Mouse (Mus musculus) CH12.LX (cell line): Measurements from ENCODE around the gene Chid1. TPM values are rescaled to one million over a fixed set of nuclear protein-coding genes. Genes with fewer than 3 reads are reported as not detected.

Experiments used
- DNase-seq: peaks from one replicate; pipeline ENCODE4 v3.0.0-alpha.2; 2013; ENCODE audit errors: extremely low read depth
- H3K27ac ChIP-seq: 2 replicates; pipeline ENCODE4 v1.5.1; 2012; ENCODE audit warnings: low read depth, mild to moderate bottlenecking, control low read depth, moderate library complexity; ENCODE audit not compliant: insufficient read depth
- H3K27me3 ChIP-seq: replicated peaks from 2 replicates; pipeline ENCODE3; 2012; ENCODE audit warnings: inconsistent platforms
- H3K36me3 ChIP-seq, 2 experiments: replicated peaks in 1 of 2; 2 replicates each; pipeline versions ENCODE3 to v1.6.1; 2012; ENCODE audit warnings: inconsistent platforms in 1 of 2, low read length in 1 of 2, mild to moderate bottlenecking in 1 of 2, mixed read lengths in 1 of 2, moderate library complexity in 1 of 2; ENCODE audit not compliant: control insufficient read depth in 1 of 2, insufficient read depth in 1 of 2
- H3K4me1 ChIP-seq, 2 experiments: 2 replicates each; pipeline ENCODE4 v1.6.1; 2012; ENCODE audit warnings: inconsistent platforms in 1 of 2, moderate library complexity in 1 of 2; ENCODE audit not compliant: insufficient read depth in 2 of 2, control insufficient read depth in 1 of 2
- H3K4me2 ChIP-seq: 2 replicates; pipeline ENCODE4 v1.6.1; 2012; ENCODE audit warnings: low read depth, mild to moderate bottlenecking, control low read depth; ENCODE audit not compliant: poor library complexity, insufficient read depth, severe bottlenecking
- H3K4me3 ChIP-seq, 3 experiments: fragments of 150-350 bp in 1 of 3; sonication (generic) in 1 of 3; replicated peaks in 1 of 3; 2 replicates each; pipeline versions ENCODE3 to v1.5.1; 2011 to 2012; ENCODE audit warnings: low read depth in 2 of 3, low read length in 2 of 3, mild to moderate bottlenecking in 2 of 3, moderate library complexity in 2 of 3, control low read depth in 1 of 3, improper control_type of control experiment in 1 of 3, inconsistent platforms in 1 of 3, mixed read lengths in 1 of 3; ENCODE audit not compliant: poor library complexity in 1 of 3
- H3K79me2 ChIP-seq: replicated peaks from 2 replicates; pipeline ENCODE4 v1.6.1; 2012; ENCODE audit warnings: mild to moderate bottlenecking, moderate library complexity; ENCODE audit not compliant: control insufficient read depth, poor library complexity, insufficient read depth, severe bottlenecking; ENCODE audit errors: extremely low read depth
- H3K9ac ChIP-seq: 2 replicates; pipeline ENCODE4 v1.6.1; 2012; ENCODE audit warnings: low read depth, mild to moderate bottlenecking, control low read depth, moderate library complexity; ENCODE audit not compliant: insufficient read depth
- H3K9me3 ChIP-seq: replicated peaks from 2 replicates; pipeline ENCODE3; 2012; ENCODE audit warnings: low read length, inconsistent platforms, mixed read lengths
- CHD2 ChIP-seq: IDR thresholded peaks from 2 replicates; pipeline ENCODE4 v1.6.1; 2011; ENCODE audit warnings: low read length, improper control_type of control experiment
- CTCF ChIP-seq, 2 experiments: IDR thresholded peaks in 1 of 2; conservative IDR thresholded peaks in 1 of 2; 2 replicates each; pipeline ENCODE4 v1.5.1; 2011 to 2012; ENCODE audit warnings: low read depth in 2 of 2, low read length in 2 of 2, improper control_type of control experiment in 1 of 2, inconsistent platforms in 1 of 2, mild to moderate bottlenecking in 1 of 2, moderate library complexity in 1 of 2
- GABPA ChIP-seq: IDR thresholded peaks from 2 replicates; pipeline ENCODE4 v1.6.1; 2012; ENCODE audit warnings: low read depth, low read length, improper control_type of control experiment, inconsistent platforms; ENCODE audit not compliant: insufficient replicate concordance
- HCFC1 ChIP-seq: IDR thresholded peaks from 2 replicates; pipeline ENCODE4 v1.6.1; 2012; ENCODE audit warnings: low read depth, mild to moderate bottlenecking, inconsistent platforms, low read length, improper control_type of control experiment
- JUN ChIP-seq: IDR thresholded peaks from 2 replicates; pipeline ENCODE4 v1.6.1; 2011; ENCODE audit warnings: low read depth, mild to moderate bottlenecking, low read length, improper control_type of control experiment, moderate library complexity; ENCODE audit not compliant: insufficient read depth
- JUND ChIP-seq: conservative IDR thresholded peaks from 2 replicates; pipeline ENCODE4 v1.6.1; 2011; ENCODE audit warnings: low read depth, low read length, improper control_type of control experiment
- KAT2A ChIP-seq: IDR thresholded peaks from 2 replicates; pipeline ENCODE4 v1.6.1; 2012; ENCODE audit warnings: low read length, improper control_type of control experiment, inconsistent platforms; ENCODE audit not compliant: insufficient replicate concordance
- MAX ChIP-seq: IDR thresholded peaks from 2 replicates; pipeline ENCODE4 v1.6.1; 2011; ENCODE audit warnings: low read length, improper control_type of control experiment
- MEF2A ChIP-seq: IDR thresholded peaks from 2 replicates; pipeline ENCODE4 v1.6.1; 2014; ENCODE audit warnings: low read depth, mild to moderate bottlenecking, inconsistent platforms, low read length, improper control_type of control experiment, borderline replicate concordance
- MXI1 ChIP-seq: IDR thresholded peaks from 2 replicates; pipeline ENCODE4 v1.6.1; 2011; ENCODE audit warnings: mild to moderate bottlenecking, low read depth, low read length, improper control_type of control experiment
- PAX5 ChIP-seq: IDR thresholded peaks from 2 replicates; pipeline ENCODE4 v1.6.1; 2012; ENCODE audit warnings: low read length, inconsistent platforms, mixed read lengths
- POLR2A ChIP-seq: IDR thresholded peaks from 2 replicates; pipeline ENCODE4 v1.6.1; 2011; ENCODE audit warnings: low read depth, mild to moderate bottlenecking, improper control_type of control experiment, low read length
- SMC3 ChIP-seq: IDR thresholded peaks from 2 replicates; pipeline ENCODE4 v1.6.1; 2011; ENCODE audit warnings: low read depth, low read length, improper control_type of control experiment
- TBP ChIP-seq: conservative IDR thresholded peaks from 2 replicates; pipeline ENCODE4 v1.6.1; 2011; ENCODE audit warnings: low read depth, low read length, improper control_type of control experiment
- UBTF ChIP-seq: IDR thresholded peaks from 2 replicates; pipeline ENCODE4 v1.6.1; 2012; ENCODE audit warnings: low read depth, mild to moderate bottlenecking, inconsistent platforms, low read length, improper control_type of control experiment, moderate library complexity
- USF1 ChIP-seq: IDR thresholded peaks from 2 replicates; pipeline ENCODE4 v1.6.1; 2014; ENCODE audit warnings: low read depth, mild to moderate bottlenecking, inconsistent platforms, low read length, improper control_type of control experiment
- USF2 ChIP-seq: conservative IDR thresholded peaks from 2 replicates; pipeline ENCODE4 v1.6.1; 2011; ENCODE audit warnings: low read depth, low read length, improper control_type of control experiment
- ZNF384 ChIP-seq: IDR thresholded peaks from 2 replicates; pipeline ENCODE4 v1.6.1; 2012; ENCODE audit warnings: low read depth, low read length, improper control_type of control experiment, inconsistent platforms
- dilution Hi-C: fragments of 300-500 bp; cut with MboI; formaldehyde crosslinking; loops from 2 replicates; pipeline ENCODE4 v1.14.3; 2020; ENCODE audit warnings: low sequenced_read_pairs; ENCODE audit not compliant: extremely low pct_unique_long_range_greater_than_20kb, extremely low pct_ligation_motif_present
- in situ Hi-C: fragments of 300-500 bp; cut with MboI; formaldehyde crosslinking; loops from 3 replicates; pipeline ENCODE4 v1.14.3; 2019; ENCODE audit warnings: low sequenced_read_pairs, low pct_ligation_motif_present, low pct_unique_long_range_greater_than_20kb, mixed read lengths
- polyA plus RNA-seq: library from polyadenylated mRNA; unstranded; fragments of >175 nt; gene quantifications from 2 replicates; pipeline ENCODE4 v1.2.1, GENCODE M21; 2012; ENCODE audit warnings: low read depth; ENCODE audit not compliant: insufficient read length
- total RNA-seq, 2 experiments: library from RNA; depleted of rRNA; stranded (reverse); fragments of 300-350 nt in 1 of 2; fragments of >200 nt in 1 of 2; gene quantifications; 2 replicates each; pipeline ENCODE4 v1.2.3; 2012 to 2014

Gene Chid1
- total and polyA plus RNA-seq, 3 experiments, result 27.0 to 50.5 (median 42.3) TPM

DNA sequence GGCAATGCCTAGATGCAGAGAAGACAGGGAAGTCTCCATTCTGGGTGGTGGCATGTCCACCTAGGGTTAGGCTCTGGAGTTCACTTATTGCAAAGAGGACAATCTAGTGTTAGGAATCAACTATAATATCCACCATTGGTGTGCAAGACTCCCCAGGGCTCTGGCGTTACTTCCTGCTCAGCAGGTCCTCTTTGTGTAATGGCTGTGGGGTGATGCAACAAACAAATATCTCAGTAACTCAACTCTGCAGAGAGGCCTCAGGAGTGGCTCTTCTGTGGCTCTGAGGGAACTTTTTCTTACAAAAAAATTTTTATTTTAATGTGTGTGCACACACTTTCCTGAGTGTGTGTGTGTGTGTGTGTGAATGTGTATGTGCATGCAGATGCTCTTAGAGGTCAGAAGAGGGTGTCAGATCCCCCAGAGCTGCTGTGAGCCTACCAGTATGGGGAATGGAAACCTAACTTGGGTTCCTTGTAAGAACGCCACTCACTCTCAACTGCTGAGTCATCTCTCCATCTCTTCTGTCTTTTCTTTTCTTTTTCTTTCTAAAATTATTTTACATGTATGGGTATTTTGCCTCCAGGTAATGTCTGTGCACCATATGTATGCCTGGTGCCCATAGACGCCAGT lies 9.9 kb upstream of the Chid1 start:
- in situ Hi-C loops (no loop called here), dilution Hi-C loops (no loop called here)
- Histone ChIP-seq H3K4me3 (no peak overlapping the region), H3K36me3 (no peaks in the 10 kb centered on the region), H3K4me1 (no peaks in the 10 kb centered on the region), H3K27ac (no peak overlapping the region), H3K4me2 (no peak overlapping the region), H3K9me3 (no peaks in the 10 kb centered on the region), H3K9ac (no peak overlapping the region), H3K27me3 (no peaks in the 10 kb centered on the region), H3K79me2 (no peaks in the 10 kb centered on the region)
- DNase-seq, result no peak
- TF ChIP-seq USF1 (no peak), CTCF (conservative IDR thresholded peaks at IDR 0.05 in 1 of 2, IDR thresholded peaks at IDR 0.05 in 1 of 2; ENCODE audit: low read depth in 2 of 2, low read length in 2 of 2) (0 out of 4 replicates have a peak, but pooled peaks of 1 of the 2 experiments have one; percentile 2), JUND (no peak)

- in situ Hi-C loops, result no loop called here
- peaks cover 8 to 13% of the 10 kb centered on the region in 2 experiments; a peak in 2 of 4 replicates for H3K4me1 ChIP-seq
- TF ChIP-seq CHD2 (no peak), UBTF (no peak), KAT2A (no peak), USF2 (no peak), TBP (no peak), JUN (no peak), MEF2A (no peak), PAX5 (no peak), SMC3 (no peak), HCFC1 (no peak), USF1 (no peak)
Observed at GRCm38 (mm10) chr7:141544654-141545053, 5.0 kb upstream of the Chid1 start.

DNA sequence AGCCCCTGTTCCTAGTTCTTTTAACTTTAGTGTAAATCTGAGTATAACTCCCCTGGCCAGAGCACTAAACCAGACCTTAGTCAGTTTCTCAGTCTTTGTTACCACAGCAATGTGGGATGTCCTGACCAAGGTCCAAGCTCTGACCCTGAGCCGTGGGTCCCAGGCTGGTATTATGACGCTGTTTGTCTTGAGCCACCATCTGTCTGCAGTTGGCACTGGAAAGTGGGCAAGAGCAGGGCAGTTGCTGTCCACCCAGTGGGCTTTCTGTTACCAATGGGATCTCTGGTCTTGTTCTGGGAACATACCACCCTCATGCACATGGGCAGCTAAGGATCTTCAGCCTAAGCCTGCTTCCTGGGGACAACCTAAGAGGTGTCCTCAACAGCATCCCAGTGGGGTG lies 2.9 kb upstream of the Chid1 start:
- Histone ChIP-seq H3K27ac (no peak overlapping the region), H3K4me2 (no peak overlapping the region), H3K27me3 (peaks cover 2% of the 10 kb centered on the region), H3K79me2 (peaks cover 9% of the 10 kb centered on the region), H3K9ac (no peak overlapping the region), H3K36me3 (peaks cover 0 to 6% of the 10 kb centered on the region in 2 experiments), H3K9me3 (no peaks in the 10 kb centered on the region), H3K4me1 (peaks cover 13 to 26% of the 10 kb centered on the region in 2 experiments; a peak in 3 of 4 replicates), H3K4me3 (no peak overlapping the region)
- no peak for DNase-seq
- TF ChIP-seq MXI1 (no peak), MAX (no peak), KAT2A (no peak), ZNF384 (no peak), POLR2A (no peak), GABPA (no peak)
- in situ Hi-C loops (no loop called here), dilution Hi-C loops (no loop called here)

More at GRCm38 (mm10) chr7:141544654-141545053, 5.0 kb upstream of the Chid1 start:
- Histone ChIP-seq H3K9me3 (no peaks in the 10 kb centered on the region), H3K79me2 (no peaks in the 10 kb centered on the region), H3K36me3 (no peaks in the 10 kb centered on the region), H3K27ac (no peak overlapping the region), H3K9ac (no peak overlapping the region), H3K4me3 (no peak overlapping the region), H3K27me3 (peaks cover 2% of the 10 kb centered on the region), H3K4me2 (no peak overlapping the region)
- dilution Hi-C loops, result no loop called here
- no peak for DNase-seq
